Mouse (Mus musculus) neural tube, embryonic 12.5 days (tissue): ENCODE results near the gene Micu1. TPM values are rescaled to one million over a fixed set of nuclear protein-coding genes. Genes with fewer than 3 reads are reported as not detected.

ENCODE experiments used
- ATAC-seq: fragments of 200-750 bp; cut with Nextera tagmentation; 2 replicates; pipeline ENCODE4 v1.8.0; 2017; ENCODE audit warnings: low read depth, mild to moderate bottlenecking, moderate TSS enrichment, moderate library complexity; ENCODE audit not compliant: low FRiP score
- H3K27ac ChIP-seq: fragments of 300-500 bp; sonication (generic); 2 replicates; pipeline ENCODE4 v1.5.1; 2016
- H3K27me3 ChIP-seq: fragments of 300-500 bp; sonication (generic); replicated peaks from 2 replicates; pipeline ENCODE4 v1.6.1; 2016; ENCODE audit warnings: mild to moderate bottlenecking
- H3K36me3 ChIP-seq: fragments of 300-500 bp; sonication (generic); 2 replicates; pipeline ENCODE4 v1.6.1; 2016; ENCODE audit warnings: mild to moderate bottlenecking
- H3K4me1 ChIP-seq: fragments of 300-500 bp; sonication (generic); 2 replicates; pipeline ENCODE4 v1.6.1; 2016
- H3K4me2 ChIP-seq: fragments of 300-500 bp; sonication (generic); replicated peaks from 2 replicates; pipeline ENCODE4 v1.6.1; 2016; ENCODE audit warnings: mild to moderate bottlenecking
- H3K4me3 ChIP-seq: fragments of 300-500 bp; sonication (generic); 2 replicates; pipeline ENCODE4 v1.5.1; 2016
- H3K9ac ChIP-seq: fragments of 300-500 bp; sonication (generic); 2 replicates; pipeline ENCODE4 v1.6.1; 2016; ENCODE audit warnings: mild to moderate bottlenecking
- H3K9me3 ChIP-seq: fragments of 300-500 bp; sonication (generic); 2 replicates; pipeline ENCODE4 v1.6.1; 2016; ENCODE audit warnings: mild to moderate bottlenecking
- WGBS: fragments of 180-500 bp; shearing (Covaris S2); methylation state at CpG from one replicate; pipeline ENCODE4 v1.1.7; 2016; 5-methylcytosine and 5-hydroxymethylcytosine counted together
- polyA plus RNA-seq: library from polyadenylated mRNA; unstranded; fragments of >200 nt; fragmentation: Nextera tagmentation; extraction: Ambion mirVana; gene quantifications from 2 replicates; pipeline ENCODE4 v1.2.1, GENCODE M21; 2016

Micu1 gene
- polyA plus RNA-seq, 1 experiment from 2014 or later: 75.6 TPM

GRCm38 (mm10) chr10:59756090-59756489 lies 53.8 kb downstream of the Micu1 start:
- no peaks in the 10 kb centered on the region for H3K9me3 ChIP-seq
- peaks cover 9% of the 10 kb centered on the region; the same call in 1 of the 2 replicates for H3K36me3 ChIP-seq
- H3K4me1 ChIP-seq: no peaks in the 10 kb centered on the region
- no peak overlapping the region for H3K27ac ChIP-seq
- H3K27me3 ChIP-seq: no peaks in the 10 kb centered on the region
- 53% methylated on average over 12 of the region's 12 CpGs for WGBS
- no peak overlapping the region for H3K4me2 ChIP-seq
- no peak overlapping the region for H3K4me3 ChIP-seq
- ATAC-seq: no peak
- H3K9ac ChIP-seq: no peak overlapping the region

DNA sequence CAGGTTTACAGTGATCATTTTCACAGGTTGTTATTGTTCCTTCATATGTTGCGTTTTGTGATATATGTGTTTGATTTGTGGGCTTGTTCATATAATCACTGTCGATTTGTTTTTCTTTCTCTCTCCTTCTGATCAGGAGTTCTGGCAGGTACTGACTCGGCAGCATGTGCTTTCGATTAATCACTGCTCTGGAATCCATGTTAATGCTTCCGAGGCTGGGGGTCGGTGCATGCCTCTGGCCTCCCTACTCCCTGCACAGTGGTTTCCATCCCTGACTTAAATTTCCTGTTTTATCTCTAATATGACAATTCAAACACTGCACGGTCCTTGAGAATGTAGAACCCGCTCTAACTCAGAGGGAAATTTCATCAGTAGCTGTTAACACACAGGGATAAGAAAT lies 54.3 kb downstream of the Micu1 start:
- 69% methylated on average over 8 of the region's 8 CpGs for WGBS
- no peak for ATAC-seq
- Histone ChIP-seq H3K9ac (no peak overlapping the region), H3K4me1 (no peaks in the 10 kb centered on the region), H3K4me2 (no peak overlapping the region), H3K27ac (no peak overlapping the region), H3K9me3 (no peaks in the 10 kb centered on the region), H3K36me3 (peaks cover 9% of the 10 kb centered on the region; the same call in 1 of the 2 replicates), H3K4me3 (no peak overlapping the region), H3K27me3 (no peaks in the 10 kb centered on the region)

DNA sequence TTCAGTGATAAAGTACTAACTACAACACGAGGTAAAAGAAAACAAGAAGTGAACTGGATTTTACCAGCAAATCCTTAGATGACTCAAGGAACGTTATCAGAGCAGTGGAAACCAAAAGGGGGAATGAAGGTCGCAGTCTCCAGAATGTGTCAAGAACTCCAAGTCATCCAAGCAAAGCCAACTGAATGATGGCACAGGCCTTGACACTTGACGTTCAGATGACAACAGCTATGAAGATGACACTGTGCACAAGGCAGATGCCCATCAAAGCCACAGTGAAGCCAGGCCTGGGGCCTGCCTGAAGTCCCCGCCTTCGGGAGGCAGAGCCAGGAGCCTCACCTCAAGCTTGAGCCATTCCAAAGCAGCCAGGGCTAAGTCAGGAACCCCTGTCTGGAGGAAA lies 62.5 kb downstream of the Micu1 start:
- no peaks in the 10 kb centered on the region; the same call in 1 of the 2 replicates for H3K36me3 ChIP-seq
- H3K27me3 ChIP-seq: no peaks in the 10 kb centered on the region
- H3K4me2 ChIP-seq: no peak overlapping the region
- H3K27ac ChIP-seq: no peak overlapping the region
- ATAC-seq: no peak
- H3K4me3 ChIP-seq: no peak overlapping the region
- H3K4me1 ChIP-seq: no peaks in the 10 kb centered on the region
- no peaks in the 10 kb centered on the region for H3K9me3 ChIP-seq
- no peak overlapping the region for H3K9ac ChIP-seq
- WGBS: 96% methylated on average over 6 of the region's 6 CpGs

DNA sequence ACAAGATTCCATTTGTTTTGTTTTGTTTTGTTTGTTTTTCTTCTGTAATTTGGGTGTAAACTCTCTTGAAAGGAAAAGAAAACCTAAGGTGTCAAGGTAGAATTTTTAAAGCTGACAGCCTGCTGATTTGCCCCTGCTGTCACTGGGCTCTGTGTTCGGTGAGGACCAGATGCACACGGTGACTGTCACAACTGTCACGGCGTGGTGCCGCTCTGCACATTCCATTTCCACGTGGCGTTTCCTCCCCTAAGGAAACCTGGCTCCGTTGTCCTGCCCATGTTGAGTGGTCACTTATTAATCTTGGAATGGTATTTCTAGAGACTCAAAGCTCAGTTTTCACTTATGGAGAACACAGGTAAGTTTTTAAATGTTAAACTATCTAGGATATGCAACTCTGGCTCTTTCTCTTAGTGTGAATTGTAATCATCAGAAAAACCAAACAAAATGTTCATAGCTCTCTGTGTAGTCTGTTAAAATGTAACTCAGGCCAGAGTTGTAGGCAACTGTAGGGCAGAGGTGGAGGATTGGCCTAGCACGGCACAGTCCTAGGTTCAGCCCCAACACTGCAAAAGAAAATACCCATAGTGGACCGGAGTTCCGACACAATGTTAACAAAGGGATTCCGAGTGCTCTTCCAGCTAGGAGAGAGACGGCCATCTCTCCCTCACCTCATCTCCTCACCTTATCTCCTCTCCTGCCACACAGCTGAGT lies 66.2 kb downstream of the Micu1 start:
- Histone ChIP-seq H3K36me3 (peaks cover 4% of the 10 kb centered on the region; the same call in 1 of the 2 replicates), H3K4me3 (no peak overlapping the region), H3K9me3 (no peaks in the 10 kb centered on the region), H3K4me1 (no peaks in the 10 kb centered on the region), H3K27me3 (no peaks in the 10 kb centered on the region), H3K9ac (no peak overlapping the region), H3K27ac (no peak overlapping the region), H3K4me2 (no peak overlapping the region)
- ATAC-seq: no peak
- 78% methylated on average over 13 of the region's 13 CpGs for WGBS

- Histone ChIP-seq H3K9me3 (no peaks in the 10 kb centered on the region), H3K9ac (no peak overlapping the region), H3K4me2 (no peak overlapping the region), H3K27ac (no peak overlapping the region), H3K4me1 (no peaks in the 10 kb centered on the region), H3K27me3 (no peaks in the 10 kb centered on the region), H3K4me3 (no peak overlapping the region), H3K36me3 (0 out of 2 replicates have a peak, but pooled peaks cover 6% of the 10 kb centered on the region)
- ATAC-seq: no peak
- 86% methylated on average over 6 of the region's 6 CpGs for WGBS
Measured at GRCm38 (mm10) chr10:59771375-59772048, 69.2 kb downstream of the Micu1 start.

GRCm38 (mm10) chr10:59772049-59772397 lies 69.7 kb downstream of the Micu1 start:
- ATAC-seq: no peak
- 73% methylated on average over 2 of the region's 2 CpGs for WGBS
- H3K27ac ChIP-seq: no peak overlapping the region
- no peaks in the 10 kb centered on the region for H3K4me1 ChIP-seq
- H3K27me3 ChIP-seq: no peaks in the 10 kb centered on the region
- no peak overlapping the region for H3K4me3 ChIP-seq
- no peak overlapping the region for H3K9ac ChIP-seq
- H3K36me3 ChIP-seq: 0 out of 2 replicates have a peak, but pooled peaks cover 6% of the 10 kb centered on the region
- H3K9me3 ChIP-seq: no peaks in the 10 kb centered on the region
- no peak overlapping the region for H3K4me2 ChIP-seq

DNA sequence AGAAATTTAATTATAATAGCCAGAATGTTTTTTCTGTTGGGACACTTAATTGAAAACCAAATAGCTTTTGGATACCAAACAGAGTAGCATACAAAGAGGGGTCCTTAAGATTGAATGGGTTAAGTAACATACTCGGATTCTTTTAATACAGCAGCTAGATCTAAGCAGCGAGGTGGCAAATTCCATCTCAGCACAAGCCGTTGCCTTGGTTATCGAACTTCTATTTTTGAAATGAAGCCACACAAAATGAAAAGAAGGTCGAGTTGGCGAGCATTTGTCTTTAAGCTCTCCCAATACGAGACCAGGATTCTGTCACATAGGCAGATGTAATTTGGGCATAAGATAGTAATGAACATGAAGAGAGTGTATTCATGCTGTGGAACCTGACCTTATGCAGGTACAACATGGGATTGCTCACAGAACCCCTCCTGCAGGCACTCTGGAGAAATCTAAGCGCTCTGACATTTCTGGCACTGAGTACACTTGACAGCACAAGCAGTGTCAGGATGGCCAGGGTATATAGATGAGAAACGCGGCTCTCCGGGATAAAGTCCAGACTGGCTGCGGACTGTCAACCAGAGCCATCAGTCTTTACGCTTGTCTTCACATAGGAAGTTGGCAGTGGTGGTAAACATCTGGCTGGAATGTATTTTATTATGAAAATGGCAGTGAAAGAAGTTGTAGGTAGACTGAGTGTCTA lies 71.3 kb downstream of the Micu1 start:
- peaks cover 8% of the 10 kb centered on the region; the same call in 1 of the 2 replicates for H3K4me1 ChIP-seq
- 74% methylated on average over 13 of the region's 13 CpGs for WGBS
- H3K27ac ChIP-seq: no peak overlapping the region
- 0 out of 2 replicates have a peak, but pooled peaks cover 6% of the 10 kb centered on the region for H3K36me3 ChIP-seq
- no peaks in the 10 kb centered on the region for H3K9me3 ChIP-seq
- no peak overlapping the region for H3K4me3 ChIP-seq
- no peak overlapping the region for H3K9ac ChIP-seq
- no peak for ATAC-seq
- no peaks in the 10 kb centered on the region for H3K27me3 ChIP-seq
- no peak overlapping the region for H3K4me2 ChIP-seq

GRCm38 (mm10) chr10:59774141-59774534 lies 71.9 kb downstream of the Micu1 start:
- Histone ChIP-seq H3K36me3 (0 out of 2 replicates have a peak, but pooled peaks cover 6% of the 10 kb centered on the region), H3K4me3 (no peak overlapping the region), H3K4me1 (peaks cover 8% of the 10 kb centered on the region; the same call in 1 of the 2 replicates), H3K9me3 (no peaks in the 10 kb centered on the region), H3K4me2 (no peak overlapping the region), H3K9ac (no peak overlapping the region), H3K27me3 (no peaks in the 10 kb centered on the region), H3K27ac (no peak overlapping the region)
- ATAC-seq: no peak
- WGBS: 85% methylated on average over 3 of the region's 3 CpGs

- Histone ChIP-seq H3K27ac (no peak overlapping the region), H3K4me3 (no peak overlapping the region), H3K9ac (no peak overlapping the region), H3K4me2 (no peak overlapping the region), H3K36me3 (0 out of 2 replicates have a peak, but pooled peaks cover 2% of the 10 kb centered on the region), H3K27me3 (no peaks in the 10 kb centered on the region), H3K9me3 (no peaks in the 10 kb centered on the region), H3K4me1 (peaks cover 8% of the 10 kb centered on the region; the same call in 1 of the 2 replicates)
- 83% methylated on average over 3 of the region's 3 CpGs for WGBS
- ATAC-seq: no peak
Measured at GRCm38 (mm10) chr10:59777246-59777645, 75.0 kb downstream of the Micu1 start.

GRCm38 (mm10) chr10:59778137-59778710 lies 75.9 kb downstream of the Micu1 start:
- H3K4me2 ChIP-seq: no peak overlapping the region
- H3K27ac ChIP-seq: no peak overlapping the region
- H3K36me3 ChIP-seq: 0 out of 2 replicates have a peak, but pooled peaks cover 2% of the 10 kb centered on the region
- WGBS: 81% methylated on average over 4 of the region's 4 CpGs
- no peaks in the 10 kb centered on the region for H3K9me3 ChIP-seq
- H3K9ac ChIP-seq: no peak overlapping the region
- peaks cover 8% of the 10 kb centered on the region; the same call in 1 of the 2 replicates for H3K4me1 ChIP-seq
- ATAC-seq: no peak
- no peak overlapping the region for H3K4me3 ChIP-seq
- no peaks in the 10 kb centered on the region for H3K27me3 ChIP-seq

DNA sequence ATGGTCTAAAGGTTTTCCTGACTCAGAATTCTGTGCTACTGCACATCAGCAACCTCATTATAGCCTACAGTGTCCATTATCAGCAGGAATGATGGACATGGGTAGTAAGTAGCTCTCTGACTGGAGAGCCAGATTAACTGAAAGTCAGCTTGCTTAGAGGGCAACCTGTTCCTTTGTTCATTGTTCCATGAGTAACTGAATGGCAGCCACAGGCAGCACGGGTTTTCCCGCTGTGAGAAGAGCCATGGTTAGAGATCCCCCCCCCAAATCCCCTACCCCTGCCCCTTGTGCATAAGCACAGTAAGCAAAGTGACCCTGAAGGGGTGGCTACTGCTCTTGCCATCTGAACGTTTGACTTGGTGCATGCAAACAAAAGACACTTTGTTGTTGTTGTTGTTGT lies 78.4 kb downstream of the Micu1 start:
- no peak overlapping the region for H3K9ac ChIP-seq
- no peaks in the 10 kb centered on the region for H3K27me3 ChIP-seq
- H3K4me1 ChIP-seq: peaks cover 8% of the 10 kb centered on the region; the same call in 1 of the 2 replicates
- H3K4me2 ChIP-seq: no peak overlapping the region
- no peak overlapping the region for H3K4me3 ChIP-seq
- 0 out of 2 replicates have a peak, but pooled peaks cover 2% of the 10 kb centered on the region for H3K36me3 ChIP-seq
- no peak overlapping the region for H3K27ac ChIP-seq
- H3K9me3 ChIP-seq: no peaks in the 10 kb centered on the region
- 21% methylated on average over 3 of the region's 3 CpGs for WGBS
- no peak for ATAC-seq
